Comparison of ENCODE assay signal across 8 mouse cellular contexts in genomic region chrX:147553421-147554201, GRCm38 (mm10). TPM values are rescaled to one million over a fixed set of nuclear protein-coding genes. Genes with fewer than 3 reads are reported as not detected.
DNase-seq lines count a peak whose midpoint lies in the region; ATAC-seq lines count a peak whose summit lies in the region.

Gene Lrch2 (minus strand): TSS chrX:147554081.

- H3K4me2 ChIP-seq in hindbrain, embryonic 15.5 days: peak within 1 kb of the TSS; percentile 53
- peak within 1 kb of the TSS; percentile 57 for H3K4me2 ChIP-seq in midbrain, embryonic 14.5 days (ENCODE audit: low read length)
- peak within 1 kb of the TSS; percentile 49 for H3K4me2 ChIP-seq in stomach, embryonic 16.5 days (ENCODE audit: low read depth, low read length)

- H3K9me3 ChIP-seq in hindbrain, embryonic 15.5 days: no peaks in the 10 kb centered on the region
- H3K9me3 ChIP-seq in midbrain, embryonic 14.5 days (ENCODE audit: control insufficient read depth, low read length): no peaks in the 10 kb centered on the region
- no peaks in the 10 kb centered on the region for H3K9me3 ChIP-seq in stomach, embryonic 16.5 days (replicated peaks; ENCODE audit: control insufficient read depth, low read length)

- intact Hi-C loops in left cerebral cortex, postnatal 36 days (cut with DNase I): no loop called here

- no peaks in the 10 kb centered on the region for H3K27me3 ChIP-seq in hindbrain, embryonic 15.5 days
- no peaks in the 10 kb centered on the region for H3K27me3 ChIP-seq in midbrain, embryonic 14.5 days (ENCODE audit: control insufficient read depth, insufficient read depth, low read length)
- H3K27me3 ChIP-seq in stomach, embryonic 16.5 days (ENCODE audit: control insufficient read depth, insufficient read depth, low read length): no peaks in the 10 kb centered on the region

- peak; percentile 95 for ATAC-seq in hindbrain, embryonic 15.5 days (ENCODE audit: low FRiP score, low read depth)
- peak; percentile 94 for ATAC-seq in midbrain, embryonic 14.5 days (ENCODE audit: low FRiP score, low TSS enrichment)
- peak; percentile 82 for ATAC-seq in stomach, embryonic 16.5 days (ENCODE audit: insufficient read depth, low FRiP score)

- H3K9ac ChIP-seq in hindbrain, embryonic 15.5 days: peak within 1 kb of the TSS; percentile 67
- H3K9ac ChIP-seq in midbrain, embryonic 14.5 days (replicated peaks; ENCODE audit: low read length): peak within 1 kb of the TSS; percentile 64
- peak within 1 kb of the TSS; percentile 50 for H3K9ac ChIP-seq in stomach, embryonic 16.5 days (ENCODE audit: low read length)

- 13% methylated on average over 39 of the region's 50 CpGs for WGBS in hindbrain, embryonic 15.5 days
- WGBS in midbrain, embryonic 14.5 days: 11% methylated on average over 45 of the region's 50 CpGs
- WGBS in stomach, embryonic 16.5 days: 18% methylated on average over 38 of the region's 50 CpGs

- no peaks in the 10 kb centered on the region for H3K36me3 ChIP-seq in hindbrain, embryonic 15.5 days
- H3K36me3 ChIP-seq in midbrain, embryonic 14.5 days (ENCODE audit: control insufficient read depth, insufficient read depth, low read length): no peaks in the 10 kb centered on the region
- H3K36me3 ChIP-seq in stomach, embryonic 16.5 days (ENCODE audit: control insufficient read depth, insufficient read depth, low read length): no peaks in the 10 kb centered on the region

- peak within 1 kb of the TSS; percentile 62 for H3K4me3 ChIP-seq in hindbrain, embryonic 15.5 days
- peak within 1 kb of the TSS; percentile 57 for H3K4me3 ChIP-seq in midbrain, embryonic 14.5 days (replicated peaks; ENCODE audit: low read depth, low read length)
- H3K4me3 ChIP-seq in stomach, embryonic 16.5 days (replicated peaks; ENCODE audit: low read length): peak within 1 kb of the TSS; percentile 53

- peaks cover 4% of the 10 kb centered on the region for H3K4me1 ChIP-seq in hindbrain, embryonic 15.5 days (replicated peaks)
- no peaks in the 10 kb centered on the region for H3K4me1 ChIP-seq in midbrain, embryonic 14.5 days (ENCODE audit: control insufficient read depth, insufficient read depth, low read length)
- no peaks in the 10 kb centered on the region for H3K4me1 ChIP-seq in stomach, embryonic 16.5 days (ENCODE audit: control insufficient read depth, insufficient read depth, low read length)

- peak; percentile 39 to 74 for DNase-seq in adrenal gland, adult (ENCODE audit: inconsistent age in 2 of 2, low spot score in 1 of 2)
- DNase-seq in cerebellum, postnatal 10 days: peak; percentile 77 to 86
- DNase-seq in frontal cortex, postnatal 14 days (ENCODE audit: low spot score in 2 of 2): peak; percentile 24 to 32
- DNase-seq in left cerebral cortex, postnatal 36 days (ENCODE audit: low spot score in 2 of 2): peak; percentile 47 to 51
- DNase-seq in midbrain, embryonic 14.5 days: peak; percentile 85
- no peak for DNase-seq in thymus, postnatal 25 days

- H3K27ac ChIP-seq in hindbrain, embryonic 15.5 days (replicated peaks): peak within 1 kb of the TSS; percentile 92
- peak within 1 kb of the TSS; percentile 91 for H3K27ac ChIP-seq in midbrain, embryonic 14.5 days (replicated peaks; ENCODE audit: low read depth, low read length)
- peak within 1 kb of the TSS; percentile 52; the same call in 1 of the 2 replicates for H3K27ac ChIP-seq in stomach, embryonic 16.5 days (ENCODE audit: low read length)

RNA-seq across cellular contexts. Expression of gene Lrch2, which starts in this region (rescaled TPM):
- 8.6 and 10.0 TPM in 2 replicates for polyA plus RNA-seq in hindbrain, embryonic 15.5 days (2015; fragmentation: Nextera tagmentation; extraction: Ambion mirVana)
- total RNA-seq in left cerebral cortex, postnatal 36 days (2021): 10 to 100 TPM; 23.2 to 26.1 TPM
- 25.7 and 25.8 TPM in 2 replicates for polyA plus RNA-seq in midbrain, embryonic 14.5 days (2014; fragmentation: Nextera tagmentation; extraction: Ambion mirVana)
- polyA plus RNA-seq in stomach, embryonic 16.5 days (2015; fragmentation: Nextera tagmentation; extraction: Ambion mirVana): 2.7 and 3.7 TPM in 2 replicates
